Mouse (Mus musculus) lung, adult 2 months (tissue): ENCODE measurements at regions not wholly inside any gene's neighbourhood (a gene's known extent, or its start where the extent isn't known, plus 50 kb on each side); places are given as distances from the start of the nearest gene placed in this dataset.

Experiments used
- CTCF ChIP-seq: fragments of 200-500 bp; IDR thresholded peaks from 2 replicates; pipeline ENCODE4 v1.5.1; 2011; ENCODE audit warnings: mild to moderate bottlenecking, low read length, control low read depth; ENCODE audit not compliant: insufficient read depth
- POLR2A ChIP-seq: fragments of 200-500 bp; IDR thresholded peaks from 2 replicates; pipeline ENCODE4 v1.6.1; 2011; ENCODE audit warnings: low read depth, mild to moderate bottlenecking, control low read depth, low read length, borderline replicate concordance; ENCODE audit errors: extremely low read depth

GRCm38 (mm10) chr13:107218351-107218750, 196.4 kb upstream of the Kif2a start:
- TF ChIP-seq CTCF, result no peak
- no peak for TF ChIP-seq POLR2A
